Mouse (Mus musculus) hindbrain, embryonic 12.5 days (tissue): Measurements from ENCODE around the gene Caprin1. TPM values are rescaled to one million over a fixed set of nuclear protein-coding genes. Genes with fewer than 3 reads are reported as not detected.

ENCODE experiments used
- ATAC-seq: fragments of 200-750 bp; cut with Nextera tagmentation; 2 replicates; pipeline ENCODE4 v1.8.0; 2017; ENCODE audit warnings: moderate TSS enrichment; ENCODE audit not compliant: low FRiP score
- H3K27ac ChIP-seq: fragments of 300-500 bp; sonication (generic); 2 replicates; pipeline ENCODE4 v1.5.1; 2016; ENCODE audit warnings: mild to moderate bottlenecking
- H3K27me3 ChIP-seq: fragments of 300-500 bp; sonication (generic); 2 replicates; pipeline ENCODE4 v1.6.1; 2016; ENCODE audit warnings: mild to moderate bottlenecking
- H3K36me3 ChIP-seq: fragments of 300-500 bp; sonication (generic); 2 replicates; pipeline ENCODE4 v1.6.1; 2016; ENCODE audit warnings: mild to moderate bottlenecking
- H3K4me1 ChIP-seq: fragments of 300-500 bp; sonication (generic); 2 replicates; pipeline ENCODE4 v1.6.1; 2016
- H3K4me2 ChIP-seq: fragments of 300-500 bp; sonication (generic); replicated peaks from 2 replicates; pipeline ENCODE4 v1.6.1; 2016; ENCODE audit warnings: mild to moderate bottlenecking
- H3K4me3 ChIP-seq: fragments of 300-500 bp; sonication (generic); 2 replicates; pipeline ENCODE4 v1.5.1; 2016; ENCODE audit warnings: mild to moderate bottlenecking
- H3K9ac ChIP-seq: fragments of 300-500 bp; sonication (generic); 2 replicates; pipeline ENCODE4 v1.6.1; 2016; ENCODE audit warnings: mild to moderate bottlenecking, moderate library complexity
- H3K9me3 ChIP-seq: fragments of 300-500 bp; sonication (generic); replicated peaks from 2 replicates; pipeline ENCODE4 v1.6.1; 2016; ENCODE audit warnings: mild to moderate bottlenecking
- WGBS: fragments of 180-500 bp; shearing (Covaris S2); methylation state at CpG from one replicate; pipeline ENCODE4 v1.1.7; 2016; 5-methylcytosine and 5-hydroxymethylcytosine counted together
- polyA plus RNA-seq: library from polyadenylated mRNA; unstranded; fragments of >200 nt; fragmentation: Nextera tagmentation; extraction: Ambion mirVana; gene quantifications from 2 replicates; pipeline ENCODE4 v1.2.1, GENCODE M21; 2016

Caprin1 gene
- polyA plus RNA-seq, 1 experiment from 2014 or later, result 538 TPM

DNA sequence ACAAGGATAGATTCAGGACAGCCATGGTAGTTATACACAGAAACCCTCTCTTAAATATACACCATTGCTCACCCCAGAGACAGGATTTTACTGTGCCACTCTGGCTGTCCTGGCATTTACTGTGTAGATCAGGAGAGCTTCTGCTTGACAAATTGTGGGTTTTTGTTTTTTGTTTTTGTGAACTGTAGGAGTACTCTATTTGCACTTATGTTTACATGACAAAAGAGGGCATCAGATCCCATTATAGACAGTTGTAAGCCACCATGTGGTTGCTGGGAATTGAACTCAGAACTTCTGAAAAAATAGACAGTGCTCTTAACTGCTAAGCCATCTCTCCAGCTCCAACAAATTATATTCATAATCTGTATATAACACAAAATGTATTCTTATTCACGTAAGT lies 5.4 kb downstream of the Caprin1 start:
- H3K4me1 ChIP-seq, result peaks cover 31% of the 10 kb centered on the region
- no peak overlapping the region for H3K27ac ChIP-seq
- peaks cover 27% of the 10 kb centered on the region for H3K36me3 ChIP-seq
- ATAC-seq, result no peak
- WGBS, result 100% methylated on average over 1 of the region's 1 CpGs
- H3K27me3 ChIP-seq, result no peaks in the 10 kb centered on the region
- H3K4me3 ChIP-seq, result no peak overlapping the region
- 0 out of 2 replicates have a peak overlapping the region, but pooled peaks have one; percentile 13 for H3K4me2 ChIP-seq
- H3K9me3 ChIP-seq, result no peaks in the 10 kb centered on the region
- no peak overlapping the region for H3K9ac ChIP-seq

DNA sequence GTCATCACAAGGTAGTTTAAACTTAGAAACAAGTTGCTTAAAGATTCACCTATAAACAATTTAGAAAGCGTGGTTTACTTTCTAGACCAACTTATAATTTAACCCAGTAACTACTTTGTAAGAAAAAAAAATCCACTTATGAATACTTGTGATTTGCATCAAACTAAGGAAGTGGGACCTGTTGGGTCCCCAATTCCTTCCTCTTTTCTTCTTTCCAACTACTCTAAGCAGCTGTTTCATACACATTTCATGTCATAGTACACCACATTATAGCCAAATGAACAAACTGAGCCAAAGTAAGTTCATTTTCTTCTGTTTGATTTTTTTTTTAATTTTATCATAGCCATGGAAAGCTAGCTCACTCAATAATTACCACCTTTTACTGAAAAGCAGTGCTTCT lies 11.7 kb downstream of the Caprin1 start:
- H3K4me2 ChIP-seq, result no peak overlapping the region
- no peak overlapping the region for H3K9ac ChIP-seq
- no peaks in the 10 kb centered on the region for H3K9me3 ChIP-seq
- 91% methylated on average over 1 of the region's 1 CpGs for WGBS
- peaks cover 11% of the 10 kb centered on the region for H3K4me1 ChIP-seq
- no peak for ATAC-seq
- H3K27ac ChIP-seq, result no peak overlapping the region
- H3K36me3 ChIP-seq, result peaks cover 27% of the 10 kb centered on the region
- no peak overlapping the region for H3K4me3 ChIP-seq
- H3K27me3 ChIP-seq, result no peaks in the 10 kb centered on the region

DNA sequence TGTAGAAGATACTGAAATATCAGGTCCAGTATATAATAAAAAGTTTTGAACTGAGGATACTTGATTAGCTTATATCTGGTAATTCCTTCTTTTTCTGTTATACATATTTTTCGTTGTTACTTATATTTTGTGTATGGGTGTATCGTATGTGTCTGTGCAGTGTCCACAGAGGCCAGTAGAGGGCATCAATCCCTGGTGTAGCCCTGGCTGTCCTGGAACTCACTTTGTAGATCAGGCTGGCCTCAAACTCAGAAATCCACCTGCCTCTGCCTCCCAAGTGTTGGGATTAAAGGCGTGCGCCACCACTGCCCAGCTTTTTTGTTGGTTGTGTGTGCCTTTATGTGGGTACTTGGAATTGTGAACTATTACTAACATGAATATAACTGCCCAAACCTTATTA lies 12.8 kb downstream of the Caprin1 start:
- H3K4me1 ChIP-seq, result peaks cover 7% of the 10 kb centered on the region
- H3K27ac ChIP-seq, result no peak overlapping the region
- ATAC-seq, result no peak
- WGBS, result 93% methylated on average over 4 of the region's 4 CpGs
- H3K9me3 ChIP-seq, result no peaks in the 10 kb centered on the region
- H3K36me3 ChIP-seq, result peaks cover 27% of the 10 kb centered on the region
- no peaks in the 10 kb centered on the region for H3K27me3 ChIP-seq
- H3K9ac ChIP-seq, result no peak overlapping the region
- H3K4me2 ChIP-seq, result no peak overlapping the region
- H3K4me3 ChIP-seq, result no peak overlapping the region

DNA sequence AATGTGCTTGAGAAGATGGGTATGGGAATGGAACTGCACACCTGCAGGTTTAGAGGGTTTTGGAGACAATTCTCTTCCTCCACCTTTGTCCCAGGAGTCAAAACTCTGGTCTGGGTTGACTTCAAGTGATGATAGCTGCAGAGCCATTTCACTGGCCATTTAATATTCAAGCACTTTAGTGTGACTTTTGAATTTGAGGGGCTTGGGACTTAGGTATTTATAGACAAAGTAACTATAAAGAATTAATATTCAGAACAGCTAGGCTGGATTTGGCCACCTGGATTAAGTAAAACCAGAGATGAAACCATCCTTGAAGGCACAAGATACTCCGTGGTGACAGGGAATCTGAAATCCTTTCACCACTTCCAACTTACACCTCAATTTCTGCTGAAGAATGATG lies 35.0 kb downstream of the Caprin1 start:
- Histone ChIP-seq H3K4me2 (peak overlapping the region; percentile 78; the same call in 1 of the 2 replicates), H3K4me3 (no peak overlapping the region), H3K4me1 (peaks cover 10% of the 10 kb centered on the region), H3K9me3 (no peaks in the 10 kb centered on the region), H3K27ac (no peak overlapping the region), H3K27me3 (no peaks in the 10 kb centered on the region), H3K36me3 (peaks cover 20% of the 10 kb centered on the region), H3K9ac (no peak overlapping the region)
- ATAC-seq, result no peak
- 56% methylated on average over 1 of the region's 1 CpGs for WGBS

DNA sequence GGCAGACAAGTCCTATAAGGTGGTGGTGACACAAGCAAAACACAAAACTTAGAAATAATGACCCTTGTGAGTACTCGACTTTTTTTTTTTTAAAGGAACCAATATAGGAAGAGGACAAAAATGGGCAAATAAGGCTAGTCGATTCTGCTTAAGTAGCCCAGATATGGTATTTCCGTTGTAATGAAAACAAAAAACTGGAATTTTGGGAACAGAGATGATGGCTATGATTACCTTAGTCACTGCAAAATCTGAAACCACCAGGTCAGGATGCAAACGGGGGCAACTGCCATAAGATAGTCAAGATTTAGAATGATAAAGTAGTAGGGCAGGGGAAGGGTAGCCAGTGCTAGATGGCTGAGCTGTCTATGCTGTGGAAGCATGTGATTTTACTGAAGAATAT lies 35.5 kb downstream of the Caprin1 start:
- WGBS, result 44% methylated on average over 4 of the region's 4 CpGs
- Histone ChIP-seq H3K4me2 (peak overlapping the region; percentile 78), H3K27me3 (no peaks in the 10 kb centered on the region), H3K4me1 (peaks cover 10% of the 10 kb centered on the region), H3K9me3 (no peaks in the 10 kb centered on the region), H3K9ac (no peak overlapping the region), H3K27ac (no peak overlapping the region), H3K36me3 (peaks cover 19% of the 10 kb centered on the region), H3K4me3 (peak overlapping the region; percentile 57)
- no peak for ATAC-seq

DNA sequence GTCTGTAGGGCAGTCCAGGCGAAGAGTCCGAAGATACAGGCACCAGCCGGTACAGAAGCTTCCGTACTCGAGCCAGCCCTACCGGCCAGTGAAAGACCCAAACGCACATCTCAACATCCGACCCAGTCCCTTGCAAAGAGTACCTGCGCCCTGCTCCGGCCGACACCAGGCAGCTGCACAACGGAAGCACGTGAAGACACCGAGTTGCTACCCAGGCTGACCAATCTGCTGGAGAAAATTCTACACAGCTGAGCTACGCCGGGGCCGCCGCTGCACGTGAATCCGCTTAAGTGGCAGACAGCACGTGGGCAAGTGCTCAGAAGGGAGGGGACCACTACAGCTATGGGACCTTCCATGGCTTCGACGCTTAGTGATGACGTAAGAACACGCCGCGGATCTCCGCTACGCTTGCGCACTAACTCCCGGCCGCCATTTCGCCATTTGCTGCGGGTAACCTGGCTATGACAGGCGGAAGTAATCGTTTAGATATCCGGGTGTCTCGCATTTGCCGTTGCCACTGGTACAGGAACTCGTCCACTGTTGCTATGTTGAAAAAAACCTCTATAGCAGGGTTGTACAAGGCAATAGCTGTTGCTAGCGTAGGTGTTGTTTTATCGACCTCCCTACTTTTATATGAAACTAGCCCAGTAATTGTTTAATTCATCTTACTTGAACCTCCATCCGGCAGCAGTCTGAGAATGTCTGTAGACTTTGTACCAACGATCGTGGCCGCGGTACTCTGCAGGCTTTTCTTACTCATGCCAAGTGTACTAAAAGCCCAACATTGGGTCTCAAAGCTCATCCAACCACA lies 36.3 kb downstream of the Caprin1 start, which contains the start of gene Nat10:
Nat10 (minus strand) TSS at position 365 of the 811 bp plus-strand sequence.
- H3K4me1 ChIP-seq, result peaks cover 10% of the 10 kb centered on the region
- H3K9me3 ChIP-seq, result no peaks in the 10 kb centered on the region
- peak within 1 kb of the TSS; percentile 57 for H3K4me3 ChIP-seq
- H3K27ac ChIP-seq, result peak within 1 kb of the TSS; percentile 81
- under 1% methylated on average over 47 of the region's 47 CpGs for WGBS
- H3K4me2 ChIP-seq, result peak within 1 kb of the TSS; percentile 78
- ATAC-seq, result peak; percentile 97
- H3K9ac ChIP-seq, result peak within 1 kb of the TSS; percentile 65
- peaks cover 15% of the 10 kb centered on the region for H3K36me3 ChIP-seq
- H3K27me3 ChIP-seq, result no peaks in the 10 kb centered on the region

DNA sequence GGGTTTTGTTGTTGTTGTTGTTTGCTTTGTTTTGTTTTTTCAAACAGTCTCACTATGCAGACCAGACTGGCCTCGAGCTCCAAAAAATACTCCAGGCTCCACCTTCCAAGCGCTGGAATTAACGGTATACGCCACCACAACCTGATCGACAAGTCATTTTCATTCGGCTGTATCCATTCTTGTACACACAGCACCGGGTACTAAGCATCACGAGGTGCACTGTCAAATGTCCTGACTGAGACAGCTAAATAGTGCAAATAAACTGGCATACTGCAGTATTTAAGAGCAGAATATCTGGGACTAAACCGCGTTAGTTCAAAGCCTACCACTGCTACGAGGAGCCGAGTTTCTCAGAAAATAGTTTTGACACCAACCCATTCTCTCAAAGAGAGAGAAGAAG lies 37.0 kb downstream of the Caprin1 start:
- Histone ChIP-seq H3K9ac (peak overlapping the region; percentile 65), H3K27ac (peak overlapping the region; percentile 81; the same call in 1 of the 2 replicates), H3K36me3 (peaks cover 15% of the 10 kb centered on the region; the same call in 1 of the 2 replicates), H3K27me3 (no peaks in the 10 kb centered on the region), H3K4me1 (peaks cover 10% of the 10 kb centered on the region), H3K4me2 (peak overlapping the region; percentile 78), H3K9me3 (no peaks in the 10 kb centered on the region), H3K4me3 (peak overlapping the region; percentile 57)
- peak; percentile 20; the same call in 1 of the 2 replicates for ATAC-seq
- 1% methylated on average over 12 of the region's 12 CpGs for WGBS

DNA sequence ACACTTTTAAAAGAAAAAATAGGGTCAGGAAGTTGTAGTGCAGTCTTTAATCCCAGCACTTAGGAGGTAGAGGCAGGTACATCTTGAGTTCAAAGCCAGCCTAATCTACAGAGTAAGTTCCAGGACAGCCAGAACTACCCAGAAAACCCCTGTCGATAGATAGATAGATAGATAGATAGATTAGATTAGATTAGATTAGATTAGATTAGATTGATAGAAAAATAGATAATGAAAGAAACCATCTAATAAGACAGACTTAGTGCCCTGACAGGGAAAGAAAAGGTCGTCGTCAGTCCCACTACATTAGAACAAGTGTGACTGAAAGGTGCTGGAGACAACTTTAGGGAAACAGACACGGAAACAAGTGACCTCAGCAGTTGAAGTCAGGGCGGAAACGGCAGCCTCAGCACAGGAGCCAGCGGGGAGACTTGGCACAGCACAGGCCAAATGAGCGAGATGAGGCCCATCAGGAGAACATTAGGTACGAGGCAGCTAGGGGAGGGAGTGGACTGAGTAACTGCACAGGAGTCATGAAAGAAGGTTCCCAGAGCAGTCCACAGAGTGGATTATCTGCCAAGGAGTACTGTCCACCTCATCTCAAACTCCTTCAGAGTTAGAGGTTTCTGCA lies 41.9 kb downstream of the Caprin1 start:
- H3K4me3 ChIP-seq, result no peak overlapping the region
- H3K4me1 ChIP-seq, result peaks cover 4% of the 10 kb centered on the region
- H3K9ac ChIP-seq, result no peak overlapping the region
- no peak overlapping the region for H3K27ac ChIP-seq
- 88% methylated on average over 9 of the region's 9 CpGs for WGBS
- H3K27me3 ChIP-seq, result no peaks in the 10 kb centered on the region
- H3K4me2 ChIP-seq, result no peak overlapping the region
- no peaks in the 10 kb centered on the region for H3K9me3 ChIP-seq
- peaks cover 44% of the 10 kb centered on the region for H3K36me3 ChIP-seq
- ATAC-seq, result no peak

DNA sequence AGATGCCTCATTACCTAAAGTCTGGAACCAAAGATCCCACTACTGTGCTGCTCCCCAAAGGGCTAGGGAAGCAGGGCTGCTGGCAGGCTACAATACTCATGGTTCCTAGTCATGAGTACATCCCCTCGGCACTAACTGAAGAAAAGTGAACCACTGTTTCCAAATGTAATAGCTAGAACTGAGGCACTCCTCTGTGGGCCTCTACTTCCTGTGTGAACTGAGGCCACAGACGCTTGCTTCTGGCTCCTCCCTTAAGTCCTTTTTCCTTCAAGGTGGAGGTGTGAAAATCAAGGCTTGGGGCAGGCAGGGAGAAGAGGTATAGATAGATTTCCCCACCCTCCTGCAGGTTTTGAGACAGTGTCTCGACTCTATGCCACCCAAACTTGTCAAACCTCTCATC lies 42.8 kb downstream of the Caprin1 start:
- Histone ChIP-seq H3K4me2 (no peak overlapping the region), H3K27ac (no peak overlapping the region), H3K27me3 (no peaks in the 10 kb centered on the region), H3K9ac (no peak overlapping the region), H3K9me3 (no peaks in the 10 kb centered on the region), H3K36me3 (peaks cover 47% of the 10 kb centered on the region), H3K4me1 (no peaks in the 10 kb centered on the region), H3K4me3 (no peak overlapping the region)
- ATAC-seq, result no peak
- 91% methylated on average over 3 of the region's 3 CpGs for WGBS

DNA sequence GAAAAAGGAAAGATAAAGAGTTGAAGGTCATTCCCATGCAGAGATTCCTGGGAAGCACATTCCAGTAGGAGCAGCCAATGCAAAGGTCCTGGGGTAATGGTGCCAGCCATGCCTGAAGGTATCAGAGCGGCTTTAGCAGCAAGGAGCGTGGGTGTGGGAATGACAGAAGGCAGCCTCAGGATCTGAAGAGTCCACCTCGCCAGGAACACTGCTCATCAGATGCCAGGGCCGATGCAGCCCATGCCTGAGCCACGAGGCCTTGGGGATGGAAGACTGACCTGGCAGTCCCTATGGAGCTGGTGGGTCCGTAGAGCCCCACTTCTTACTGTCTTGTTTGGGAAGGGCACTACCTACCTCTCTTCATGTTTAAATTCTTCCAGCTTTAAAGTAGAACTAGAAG lies 45.7 kb downstream of the Caprin1 start:
- 93% methylated on average over 6 of the region's 6 CpGs for WGBS
- Histone ChIP-seq H3K9ac (no peak overlapping the region), H3K4me2 (no peak overlapping the region), H3K4me1 (no peaks in the 10 kb centered on the region), H3K27me3 (no peaks in the 10 kb centered on the region), H3K4me3 (no peak overlapping the region), H3K36me3 (peaks cover 71% of the 10 kb centered on the region), H3K9me3 (no peaks in the 10 kb centered on the region), H3K27ac (no peak overlapping the region)
- ATAC-seq, result no peak

DNA sequence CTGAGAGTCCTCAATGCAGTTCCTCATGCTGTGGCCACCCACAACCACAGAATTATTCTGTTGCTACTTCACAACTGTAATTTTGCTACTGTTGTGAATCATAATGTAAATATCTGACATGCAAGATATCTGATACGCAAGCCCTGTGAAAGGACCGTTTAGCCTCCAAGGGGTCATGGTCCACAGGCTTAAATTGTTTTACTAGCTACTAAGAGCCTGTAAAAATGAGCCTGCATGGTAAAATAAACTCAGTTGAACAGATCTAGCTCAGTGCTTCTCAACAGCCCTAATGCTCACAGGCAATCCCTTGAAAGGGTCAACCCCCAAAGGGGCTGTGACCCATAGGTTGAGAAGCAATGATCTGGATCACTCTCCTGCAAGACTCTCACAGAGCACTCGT lies 48.4 kb downstream of the Caprin1 start:
- Histone ChIP-seq H3K36me3 (peaks cover 58% of the 10 kb centered on the region), H3K27ac (no peak overlapping the region), H3K4me2 (no peak overlapping the region), H3K27me3 (no peaks in the 10 kb centered on the region), H3K9ac (no peak overlapping the region), H3K9me3 (no peaks in the 10 kb centered on the region), H3K4me3 (no peak overlapping the region), H3K4me1 (no peaks in the 10 kb centered on the region)
- 95% methylated on average over 3 of the region's 3 CpGs for WGBS
- no peak for ATAC-seq

DNA sequence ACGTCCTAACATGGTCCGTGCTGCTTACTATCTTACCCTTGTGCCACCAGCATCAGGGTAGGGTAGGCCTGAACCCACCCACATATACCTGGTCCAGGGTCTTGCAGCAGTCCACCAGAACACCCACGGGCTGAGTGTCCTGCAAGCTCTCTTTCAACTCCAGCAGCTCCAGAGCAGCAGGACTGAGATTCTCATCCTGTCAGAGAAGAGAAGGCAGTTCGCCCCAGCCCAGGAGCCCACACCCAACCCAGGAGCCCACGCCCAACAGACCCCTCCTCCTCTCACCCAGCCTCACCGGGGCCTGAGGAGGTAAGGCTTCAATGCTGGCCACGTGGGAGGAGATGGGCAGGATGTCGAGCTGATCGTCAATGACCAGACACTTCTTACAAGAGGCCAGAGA lies 49.6 kb downstream of the Caprin1 start:
- Histone ChIP-seq H3K9ac (no peak overlapping the region), H3K4me1 (no peaks in the 10 kb centered on the region), H3K36me3 (peaks cover 58% of the 10 kb centered on the region), H3K27me3 (no peaks in the 10 kb centered on the region), H3K4me3 (no peak overlapping the region), H3K27ac (no peak overlapping the region), H3K4me2 (no peak overlapping the region), H3K9me3 (no peaks in the 10 kb centered on the region)
- 92% methylated on average over 9 of the region's 9 CpGs for WGBS
- no peak for ATAC-seq
